Mouse (Mus musculus) neural tube, embryonic 12.5 days (tissue): Measurements from ENCODE around the gene Serf2. TPM values are rescaled to one million over a fixed set of nuclear protein-coding genes. Genes with fewer than 3 reads are reported as not detected.
"Not testable (repeated sequence)": the region's sequence is repeated elsewhere in the genome, so short reads cannot be mapped to it uniquely, and the experiment has no call there.

Experiments used
- ATAC-seq: fragments of 200-750 bp; cut with Nextera tagmentation; 2 replicates; pipeline ENCODE4 v1.8.0; 2017; ENCODE audit warnings: low read depth, mild to moderate bottlenecking, moderate TSS enrichment, moderate library complexity; ENCODE audit not compliant: low FRiP score
- H3K27ac ChIP-seq: fragments of 300-500 bp; sonication (generic); 2 replicates; pipeline ENCODE4 v1.5.1; 2016
- H3K27me3 ChIP-seq: fragments of 300-500 bp; sonication (generic); replicated peaks from 2 replicates; pipeline ENCODE4 v1.6.1; 2016; ENCODE audit warnings: mild to moderate bottlenecking
- H3K36me3 ChIP-seq: fragments of 300-500 bp; sonication (generic); 2 replicates; pipeline ENCODE4 v1.6.1; 2016; ENCODE audit warnings: mild to moderate bottlenecking
- H3K4me1 ChIP-seq: fragments of 300-500 bp; sonication (generic); 2 replicates; pipeline ENCODE4 v1.6.1; 2016
- H3K4me2 ChIP-seq: fragments of 300-500 bp; sonication (generic); replicated peaks from 2 replicates; pipeline ENCODE4 v1.6.1; 2016; ENCODE audit warnings: mild to moderate bottlenecking
- H3K4me3 ChIP-seq: fragments of 300-500 bp; sonication (generic); 2 replicates; pipeline ENCODE4 v1.5.1; 2016
- H3K9ac ChIP-seq: fragments of 300-500 bp; sonication (generic); 2 replicates; pipeline ENCODE4 v1.6.1; 2016; ENCODE audit warnings: mild to moderate bottlenecking
- H3K9me3 ChIP-seq: fragments of 300-500 bp; sonication (generic); 2 replicates; pipeline ENCODE4 v1.6.1; 2016; ENCODE audit warnings: mild to moderate bottlenecking
- WGBS: fragments of 180-500 bp; shearing (Covaris S2); methylation state at CpG from one replicate; pipeline ENCODE4 v1.1.7; 2016; 5-methylcytosine and 5-hydroxymethylcytosine counted together
- microRNA-seq: library from miRNA; unstranded; fragments of <30 nt; microRNA quantifications from one replicate; pipeline ENCODE4, GENCODE M21; 2017
- polyA plus RNA-seq: library from polyadenylated mRNA; unstranded; fragments of >200 nt; fragmentation: Nextera tagmentation; extraction: Ambion mirVana; gene quantifications from 2 replicates; pipeline ENCODE4 v1.2.1, GENCODE M21; 2016

Gene Serf2
- polyA plus RNA-seq, 1 experiment from 2014 or later = 490 TPM

DNA sequence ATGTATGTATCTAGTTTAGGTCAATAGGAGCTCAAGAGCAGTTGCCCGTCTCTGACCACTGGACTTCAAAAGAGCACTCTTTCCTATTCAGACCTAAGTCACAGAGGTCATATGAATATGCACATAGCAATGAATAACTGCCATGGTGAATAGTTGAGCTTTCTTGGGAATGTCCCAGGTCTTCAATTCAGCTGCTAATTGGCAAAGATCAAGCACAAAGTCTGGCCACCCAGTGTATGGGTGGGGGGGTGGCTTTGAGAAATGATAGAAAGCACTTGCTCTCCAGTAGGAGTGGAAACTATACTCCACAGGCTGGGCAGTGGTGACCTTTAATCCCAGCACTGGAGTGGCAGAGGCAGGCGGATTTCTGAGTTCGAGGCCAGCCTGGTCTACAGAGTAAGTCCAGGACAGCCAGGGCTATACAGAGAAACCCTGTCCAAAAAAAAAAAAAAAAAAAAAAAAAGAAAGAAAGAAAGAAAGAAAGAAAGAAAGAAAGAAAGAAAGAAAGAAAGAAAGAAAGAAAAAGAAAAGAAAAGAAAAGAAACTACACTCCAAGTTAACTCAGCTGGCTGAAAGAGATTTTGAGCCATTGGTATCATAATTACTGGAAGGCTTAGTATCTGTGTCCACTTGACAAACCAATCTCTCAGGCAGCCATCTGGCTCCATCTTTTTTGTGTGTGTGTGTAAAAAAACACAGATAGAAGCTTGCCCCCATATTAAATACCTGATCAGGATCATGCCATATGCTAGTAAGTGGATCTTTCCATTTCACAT lies 28.7 kb downstream of the Serf2 start:
- 78% methylated on average over 3 of the region's 3 CpGs for WGBS
- no peak overlapping the region for H3K4me2 ChIP-seq
- no peak overlapping the region for H3K4me3 ChIP-seq
- no peaks in the 10 kb centered on the region for H3K4me1 ChIP-seq
- no peaks in the 10 kb centered on the region for H3K9me3 ChIP-seq
- H3K27ac ChIP-seq = no peak overlapping the region
- no peak for ATAC-seq
- no peaks in the 10 kb centered on the region for H3K36me3 ChIP-seq
- no peaks in the 10 kb centered on the region for H3K27me3 ChIP-seq
- no peak overlapping the region for H3K9ac ChIP-seq

GRCm38 (mm10) chr2:121480498-121480897 lies 31.5 kb downstream of the Serf2 start:
- H3K4me1 ChIP-seq = no peaks in the 10 kb centered on the region
- no peak overlapping the region for H3K4me2 ChIP-seq
- H3K36me3 ChIP-seq = no peaks in the 10 kb centered on the region
- no peaks in the 10 kb centered on the region for H3K27me3 ChIP-seq
- H3K27ac ChIP-seq = no peak overlapping the region
- no peak overlapping the region for H3K4me3 ChIP-seq
- no peak for ATAC-seq
- H3K9me3 ChIP-seq = no peaks in the 10 kb centered on the region
- WGBS = 56% methylated on average over 3 of the region's 3 CpGs
- no peak overlapping the region for H3K9ac ChIP-seq

DNA sequence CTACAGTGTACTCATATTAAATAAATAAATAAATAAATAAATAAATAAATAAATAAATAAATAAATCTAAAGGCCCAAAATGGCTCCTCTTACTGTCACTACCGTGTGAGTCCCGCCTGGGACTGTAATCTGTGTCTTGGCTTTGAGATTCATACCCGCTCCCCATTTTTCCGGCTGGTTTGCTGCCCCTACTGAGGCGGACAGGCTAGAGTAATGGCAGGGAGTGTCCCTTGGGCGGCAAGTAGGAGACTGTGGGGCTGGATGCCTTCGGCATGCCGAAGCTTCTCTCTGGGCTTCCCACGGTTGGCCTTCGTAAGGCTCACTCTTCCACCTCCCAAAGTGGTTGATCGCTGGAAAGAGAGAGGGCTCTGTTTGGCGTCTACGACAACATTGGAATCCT lies 31.9 kb downstream of the Serf2 start:
- H3K27me3 ChIP-seq, H3K4me2 ChIP-seq: not testable (repeated sequence)

DNA sequence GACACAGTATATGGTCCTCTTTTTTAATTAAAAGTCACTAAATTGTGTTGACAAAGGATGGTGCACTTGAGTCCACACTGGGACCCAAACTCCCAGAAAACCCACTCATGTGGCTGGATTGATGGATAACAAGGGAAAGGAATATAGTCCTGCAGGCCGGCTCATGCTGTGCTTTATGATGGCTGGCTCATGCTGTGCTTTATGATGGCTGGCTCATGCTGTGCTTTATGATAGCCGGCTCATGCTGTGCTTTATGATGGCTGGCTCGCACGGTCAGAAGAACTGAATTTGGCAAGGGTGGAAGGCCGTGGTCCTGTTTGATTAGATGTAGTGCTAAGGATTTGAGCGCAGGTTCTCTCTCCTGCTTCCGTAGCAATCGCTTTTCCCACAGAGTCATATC lies 34.6 kb downstream of the Serf2 start:
- no peaks in the 10 kb centered on the region for H3K9me3 ChIP-seq
- H3K36me3 ChIP-seq = no peaks in the 10 kb centered on the region
- H3K9ac ChIP-seq = no peak overlapping the region
- ATAC-seq = no peak
- no peaks in the 10 kb centered on the region for H3K4me1 ChIP-seq
- H3K27ac ChIP-seq = no peak overlapping the region
- no peaks in the 10 kb centered on the region for H3K27me3 ChIP-seq
- H3K4me2 ChIP-seq = no peak overlapping the region
- H3K4me3 ChIP-seq = no peak overlapping the region
- 11% methylated on average over 8 of the region's 8 CpGs for WGBS

More for the DNA sequence above, 31.9 kb downstream of the Serf2 start:
- not testable (repeated sequence) for H3K9me3 ChIP-seq, H3K4me1 ChIP-seq, H3K36me3 ChIP-seq, ATAC-seq, H3K27ac ChIP-seq, H3K4me3 ChIP-seq, H3K9ac ChIP-seq
- WGBS = 88% methylated on average over 13 of the region's 13 CpGs

DNA sequence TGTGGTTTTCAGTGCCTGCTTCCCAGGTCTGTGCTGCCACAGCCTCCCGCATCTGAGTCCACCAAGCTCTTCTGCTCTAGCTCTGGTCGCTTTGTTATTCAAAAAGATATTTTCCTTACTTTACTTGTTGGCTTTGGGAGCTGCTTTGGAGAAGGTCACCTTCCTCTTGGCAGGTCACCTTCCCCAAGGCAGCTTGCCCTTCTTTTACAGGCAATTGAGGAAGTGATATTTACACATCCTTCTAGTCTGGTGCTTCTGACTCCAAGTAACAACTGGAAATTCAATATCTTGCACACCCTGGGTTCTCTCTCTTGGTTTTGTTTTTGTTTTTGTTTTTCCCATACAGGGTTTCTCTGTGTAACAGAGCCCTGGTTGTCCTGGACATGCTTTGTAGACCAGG lies 35.4 kb downstream of the Serf2 start:
- not testable (repeated sequence) for H3K27me3 ChIP-seq, H3K9me3 ChIP-seq, H3K4me3 ChIP-seq, H3K4me1 ChIP-seq, H3K27ac ChIP-seq, H3K9ac ChIP-seq, ATAC-seq, H3K36me3 ChIP-seq, H3K4me2 ChIP-seq
- 70% methylated on average over 2 of the region's 2 CpGs for WGBS

DNA sequence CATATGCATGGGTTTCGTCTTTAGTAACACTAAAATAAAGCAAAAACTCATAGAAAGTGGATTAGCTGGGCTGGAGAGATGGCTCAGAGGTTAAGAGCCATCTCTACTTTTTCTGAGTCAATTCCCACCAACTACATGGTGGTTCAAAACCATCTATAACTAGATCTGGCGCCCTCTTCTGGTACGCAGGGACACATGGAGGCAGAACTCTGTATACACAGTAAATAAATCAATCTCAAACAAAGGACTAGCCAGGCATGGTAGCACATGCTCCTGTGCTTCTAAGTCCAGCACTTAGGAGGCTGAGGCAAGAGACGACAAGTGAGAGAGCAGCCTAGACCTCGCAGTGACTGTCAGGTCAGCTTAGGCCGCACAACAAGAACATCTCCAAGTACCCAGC lies 52.6 kb downstream of the Serf2 start:
- not testable (repeated sequence) for H3K27me3 ChIP-seq, H3K4me1 ChIP-seq
- 80% methylated on average over 3 of the region's 6 CpGs for WGBS

DNA sequence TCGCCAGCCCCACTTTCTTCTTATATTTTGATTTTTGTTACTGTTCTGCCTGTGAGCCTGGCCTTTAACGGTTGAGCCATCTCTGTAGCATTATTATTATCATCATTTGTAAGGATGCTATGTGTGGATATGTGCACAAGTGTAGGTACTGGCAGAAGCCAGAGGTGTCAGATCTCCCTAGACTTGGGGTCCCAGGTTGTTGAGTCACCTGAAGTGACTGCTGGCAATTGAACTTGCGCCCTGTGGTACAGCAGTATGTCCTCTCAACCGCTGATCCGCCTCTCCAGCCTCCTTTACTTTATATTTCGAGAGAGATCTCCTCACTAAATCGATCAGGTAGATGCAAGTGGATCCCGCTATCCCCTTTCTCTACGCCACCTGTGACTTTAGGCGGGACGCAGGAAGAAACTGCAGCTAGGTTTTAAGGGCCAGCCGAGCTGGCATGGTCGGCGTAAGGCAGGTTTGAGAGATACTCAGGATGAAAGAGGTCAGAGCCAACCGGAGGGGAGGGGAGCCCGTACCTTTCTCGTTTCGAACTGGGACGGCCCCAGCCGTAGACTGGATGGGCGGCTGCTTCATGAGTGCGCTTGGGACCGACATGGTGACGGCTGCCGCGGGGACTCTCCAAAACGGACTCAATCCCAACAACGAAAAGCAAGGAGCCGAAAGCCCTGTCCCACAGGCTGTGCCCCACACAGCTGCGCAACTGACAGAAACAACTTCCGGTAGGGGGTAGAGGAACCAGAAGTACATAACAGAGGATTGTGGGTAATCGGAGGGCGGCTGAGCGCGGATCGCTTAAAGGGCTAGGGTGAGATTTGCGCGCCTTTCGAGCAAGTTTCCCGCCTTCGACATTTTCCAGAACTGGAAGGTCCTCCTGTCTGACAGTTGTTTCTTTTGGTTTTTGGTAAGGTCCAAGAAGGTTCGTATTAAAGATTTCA lies 57.2 kb downstream of the Serf2 start, which contains the start of the genes Mfap1a and Wdr76:
Mfap1a (minus strand) TSS at position 724 of the 941 bp plus-strand sequence.
Wdr76 (plus strand) TSS at position 782 of the 941 bp plus-strand sequence.
- not testable (repeated sequence) for H3K9me3 ChIP-seq, H3K27me3 ChIP-seq, H3K27ac ChIP-seq, H3K36me3 ChIP-seq
- WGBS = 5% methylated on average over 42 of the region's 42 CpGs
- ATAC-seq = peak; percentile 83
- Histone ChIP-seq H3K4me2 (peak within 1 kb of the TSS; percentile 74), H3K9ac (peak within 1 kb of the TSS; percentile 68), H3K4me3 (peak within 1 kb of the TSS; percentile 58), H3K4me1 (peaks cover 15% of the 10 kb centered on the region)

More for the DNA sequence above, 52.6 kb downstream of the Serf2 start:
- H3K9me3 ChIP-seq, H3K4me2 ChIP-seq, H3K27ac ChIP-seq, H3K9ac ChIP-seq, H3K36me3 ChIP-seq, ATAC-seq, H3K4me3 ChIP-seq: not testable (repeated sequence)

- Histone ChIP-seq H3K4me3 (peak overlapping the region; percentile 58), H3K9ac (peak overlapping the region; percentile 68; the same call in 1 of the 2 replicates), H3K4me2 (peak overlapping the region; percentile 74), H3K9me3 (no peaks in the 10 kb centered on the region), H3K27me3 (no peaks in the 10 kb centered on the region), H3K36me3 (peaks cover 13% of the 10 kb centered on the region), H3K27ac (no peak overlapping the region), H3K4me1 (peaks cover 15% of the 10 kb centered on the region)
- no peak for ATAC-seq
- 35% methylated on average over 12 of the region's 12 CpGs for WGBS
Measured at GRCm38 (mm10) chr2:121507173-121507950, 58.4 kb downstream of the Serf2 start.

Small RNA genes lying within 50 kb of the gene (microRNA-seq; reads per million reads assigned to microRNA genes)
- not detected for gene Gm22953

Other genes starting within 250 kb of the Serf2 start
- gene Trp53bp1, start 177.8 kb upstream of the Serf2 start, polyA plus RNA-seq = 177 and 178 TPM in 2 replicates
- 10.3 and 12.6 TPM in 2 replicates for gene Map1a, start 159.6 kb upstream of the Serf2 start, polyA plus RNA-seq
- 13.0 and 13.1 TPM in 2 replicates for gene Ppip5k1, start 93.8 kb upstream of the Serf2 start, polyA plus RNA-seq
- 19.6 and 19.7 TPM in 2 replicates for gene Ckmt1, start 91.5 kb upstream of the Serf2 start, polyA plus RNA-seq
- not detected in 2 replicates for gene Strc, start 62.0 kb upstream of the Serf2 start, polyA plus RNA-seq
- 497 and 518 TPM in 2 replicates for gene Pdia3, start 35.4 kb upstream of the Serf2 start, polyA plus RNA-seq
- gene Catsper2, start 35.4 kb upstream of the Serf2 start, polyA plus RNA-seq = 4.1 and 4.5 TPM in 2 replicates
- 2.4 and 2.5 TPM in 2 replicates for gene Ell3, start 4.9 kb upstream of the Serf2 start, polyA plus RNA-seq
- 97.6 and 113 TPM in 2 replicates for gene Hypk, start 4.1 kb downstream of the Serf2 start, polyA plus RNA-seq
- gene Serinc4, start 7.6 kb downstream of the Serf2 start, polyA plus RNA-seq = 0.46 and 0.79 TPM in 2 replicates
- gene Mfap1b, start 24.9 kb downstream of the Serf2 start, polyA plus RNA-seq = 74.2 and 77.8 TPM in 2 replicates
- 32.0 and 35.3 TPM in 2 replicates for gene Mfap1a, start 57.5 kb downstream of the Serf2 start, polyA plus RNA-seq
- gene Wdr76, start 57.5 kb downstream of the Serf2 start, polyA plus RNA-seq = 8.1 and 8.5 TPM in 2 replicates